Mouse (Mus musculus) kidney, embryonic 14.5 days (tissue): Measurements from ENCODE around the gene Camta2. TPM values are rescaled to one million over a fixed set of nuclear protein-coding genes. Genes with fewer than 3 reads are reported as not detected.

Source experiments
- ATAC-seq: fragments of 200-750 bp; cut with Nextera tagmentation; 2 replicates; pipeline ENCODE4 v1.8.0; 2017; ENCODE audit warnings: moderate number of reproducible peaks, mild to moderate bottlenecking, moderate TSS enrichment, moderate library complexity; ENCODE audit not compliant: low FRiP score, low TSS enrichment
- H3K27ac ChIP-seq: fragments of 300-500 bp; sonication (generic); 2 replicates; pipeline ENCODE4 v1.5.1; 2014; ENCODE audit warnings: low read depth, mild to moderate bottlenecking, low read length, moderate library complexity, mixed read lengths
- H3K27me3 ChIP-seq: fragments of 300-500 bp; sonication (generic); 2 replicates; pipeline ENCODE4 v1.6.1; 2014; ENCODE audit warnings: mild to moderate bottlenecking, low read length; ENCODE audit not compliant: control insufficient read depth, insufficient read depth
- H3K36me3 ChIP-seq: fragments of 300-500 bp; sonication (generic); 2 replicates; pipeline ENCODE4 v1.6.1; 2014; ENCODE audit warnings: low read length, mixed read lengths; ENCODE audit not compliant: control insufficient read depth, insufficient read depth
- H3K4me1 ChIP-seq: fragments of 300-500 bp; sonication (generic); 2 replicates; pipeline ENCODE4 v1.6.1; 2014; ENCODE audit warnings: low read length, mixed read lengths; ENCODE audit not compliant: control insufficient read depth, insufficient read depth
- H3K4me2 ChIP-seq: fragments of 300-500 bp; sonication (generic); replicated peaks from 2 replicates; pipeline ENCODE4 v1.6.1; 2014; ENCODE audit warnings: low read depth, mild to moderate bottlenecking, low read length
- H3K4me3 ChIP-seq: fragments of 300-500 bp; sonication (generic); 2 replicates; pipeline ENCODE4 v1.5.1; 2014; ENCODE audit warnings: mild to moderate bottlenecking, low read length
- H3K9ac ChIP-seq: fragments of 300-500 bp; sonication (generic); 2 replicates; pipeline ENCODE4 v1.6.1; 2014; ENCODE audit warnings: low read depth, mild to moderate bottlenecking, low read length, moderate library complexity
- H3K9me3 ChIP-seq: fragments of 300-500 bp; sonication (generic); 2 replicates; pipeline ENCODE4 v1.6.1; 2016; ENCODE audit warnings: low read length; ENCODE audit not compliant: control insufficient read depth
- WGBS: fragments of 180-500 bp; shearing (Covaris S2); extraction: QIAGEN DNeasy Blood & Tissue Kit; methylation state at CpG from one replicate; pipeline ENCODE4 v1.1.7; 2014; 5-methylcytosine and 5-hydroxymethylcytosine counted together
- microRNA-seq: library from miRNA; unstranded; fragments of <30 nt; microRNA quantifications from one replicate; pipeline ENCODE4, GENCODE M21; 2016
- polyA plus RNA-seq: library from polyadenylated mRNA; unstranded; fragments of >200 nt; fragmentation: Nextera tagmentation; extraction: Ambion mirVana; gene quantifications from 2 replicates; pipeline ENCODE4 v1.2.1, GENCODE M21; 2014

Camta2 gene
- polyA plus RNA-seq, 1 experiment from 2014 or later: 16.1 TPM

DNA sequence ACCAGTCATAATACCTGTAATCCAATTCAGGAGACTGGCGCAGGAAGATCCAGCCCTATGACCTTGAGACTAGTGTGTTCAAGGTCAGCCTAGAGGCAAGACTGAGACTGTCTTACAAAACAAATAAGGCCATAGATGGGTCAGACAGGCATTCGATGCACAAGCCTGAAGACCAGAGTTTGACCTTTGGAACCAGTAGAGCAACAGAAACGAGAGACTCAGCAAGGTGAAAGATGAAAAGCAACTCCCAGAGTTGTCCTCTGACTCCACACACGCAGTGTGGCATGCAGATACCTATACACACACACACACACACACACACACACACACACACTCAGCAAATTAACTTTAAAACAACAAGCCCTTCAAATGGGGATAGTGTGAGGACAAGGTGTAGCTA, 61.0 kb downstream of the Camta2 start:
- no peaks in the 10 kb centered on the region for H3K36me3 ChIP-seq
- H3K27ac ChIP-seq: no peak overlapping the region
- no peak for ATAC-seq
- WGBS: 59% methylated on average over 4 of the region's 4 CpGs
- H3K4me2 ChIP-seq: no peak overlapping the region
- H3K4me3 ChIP-seq: no peak overlapping the region
- H3K9ac ChIP-seq: no peak overlapping the region
- H3K9me3 ChIP-seq: no peaks in the 10 kb centered on the region
- H3K4me1 ChIP-seq: no peaks in the 10 kb centered on the region
- H3K27me3 ChIP-seq: no peaks in the 10 kb centered on the region

DNA sequence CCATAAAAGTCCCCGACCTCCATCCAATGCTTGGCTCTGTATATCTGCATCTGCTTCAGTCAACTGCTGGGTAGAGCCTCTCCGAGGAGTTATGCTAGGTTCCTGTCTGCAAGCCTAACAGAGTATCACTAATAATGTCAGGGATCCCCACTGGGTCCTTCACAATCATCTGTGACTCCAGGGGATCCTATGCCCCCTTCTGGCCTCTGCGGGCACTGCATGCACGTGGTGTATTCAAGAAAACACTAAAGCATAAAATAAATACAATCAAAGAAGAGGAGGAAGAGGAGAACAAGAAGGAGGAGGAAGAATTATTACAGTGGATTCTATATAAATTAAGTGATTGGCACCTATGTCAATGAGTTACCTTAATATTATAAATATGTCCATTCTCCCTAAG, 62.4 kb downstream of the Camta2 start:
- 55% methylated on average over 4 of the region's 4 CpGs for WGBS
- ATAC-seq: no peak
- H3K4me3 ChIP-seq: no peak overlapping the region
- H3K27me3 ChIP-seq: no peaks in the 10 kb centered on the region
- H3K4me2 ChIP-seq: no peak overlapping the region
- H3K36me3 ChIP-seq: no peaks in the 10 kb centered on the region
- no peak overlapping the region for H3K9ac ChIP-seq
- no peak overlapping the region for H3K27ac ChIP-seq
- H3K9me3 ChIP-seq: no peaks in the 10 kb centered on the region
- no peaks in the 10 kb centered on the region for H3K4me1 ChIP-seq

DNA sequence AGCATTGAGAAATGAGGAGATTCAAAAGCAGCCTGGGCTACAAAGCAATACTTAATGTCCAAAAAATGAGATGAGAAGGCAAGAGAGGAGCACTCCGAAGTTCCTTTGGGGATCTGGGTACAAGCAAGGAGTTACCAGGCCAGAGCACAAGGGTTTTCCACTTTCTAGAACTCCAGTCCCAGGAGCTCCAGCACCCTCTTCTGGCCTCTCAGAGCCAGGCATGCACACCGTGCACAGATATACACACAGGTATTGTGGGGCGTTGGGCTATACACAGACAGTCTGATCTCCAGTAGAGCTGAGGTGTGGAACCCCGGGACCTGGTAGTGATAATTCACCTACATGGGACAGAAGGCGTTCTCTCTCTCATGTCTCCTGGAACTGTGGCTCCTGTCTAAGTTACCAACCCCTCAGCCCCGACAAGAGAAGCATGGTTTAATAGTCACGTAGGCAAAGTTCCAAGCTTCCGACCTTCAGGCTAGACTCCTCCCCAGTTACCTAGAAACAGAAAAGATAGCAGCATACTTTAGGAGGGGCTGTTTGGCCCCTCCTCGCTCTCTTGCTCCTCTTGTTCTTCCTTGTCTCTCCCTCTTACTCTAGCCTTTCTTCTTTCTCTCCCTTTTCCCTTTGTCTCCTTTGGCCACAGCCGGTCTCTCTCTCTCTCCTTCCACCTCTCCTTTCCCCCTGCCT, 64.7 kb downstream of the Camta2 start:
- no peaks in the 10 kb centered on the region for H3K36me3 ChIP-seq
- no peak overlapping the region for H3K9ac ChIP-seq
- H3K4me1 ChIP-seq: no peaks in the 10 kb centered on the region
- H3K4me3 ChIP-seq: no peak overlapping the region
- no peak overlapping the region for H3K4me2 ChIP-seq
- no peaks in the 10 kb centered on the region for H3K27me3 ChIP-seq
- ATAC-seq: no peak
- no peak overlapping the region for H3K27ac ChIP-seq
- 85% methylated on average over 10 of the region's 10 CpGs for WGBS
- H3K9me3 ChIP-seq: no peaks in the 10 kb centered on the region

- Histone ChIP-seq H3K27me3 (no peaks in the 10 kb centered on the region), H3K9ac (no peak overlapping the region), H3K9me3 (no peaks in the 10 kb centered on the region), H3K4me1 (no peaks in the 10 kb centered on the region), H3K36me3 (no peaks in the 10 kb centered on the region), H3K4me3 (no peak overlapping the region), H3K27ac (no peak overlapping the region), H3K4me2 (no peak overlapping the region)
- no peak for ATAC-seq
- WGBS: 36% methylated on average over 7 of the region's 7 CpGs
Observed at GRCm38 (mm10) chr11:70621972-70622814, 65.7 kb downstream of the Camta2 start.

Small RNA genes lying within 50 kb of the gene (microRNA-seq; reads per million reads assigned to microRNA genes)
- gene Mir6925: not detected

Other genes with a start within 250 kb of the Camta2 start
- gene Med11, start 236.2 kb downstream of the Camta2 start, polyA plus RNA-seq: 48.7 and 50.0 TPM in 2 replicates
- gene Zmynd15, start 228.7 kb downstream of the Camta2 start, polyA plus RNA-seq: 0.33 and 0.88 TPM in 2 replicates
- 5.2 and 6.0 TPM in 2 replicates for gene Cxcl16, start 228.1 kb downstream of the Camta2 start, polyA plus RNA-seq
- 0.31 and 0.91 TPM in 2 replicates for gene Tm4sf5, start 182.9 kb downstream of the Camta2 start, polyA plus RNA-seq
- 0.41 and 0.57 TPM in 2 replicates for gene Vmo1, start 173.5 kb downstream of the Camta2 start, polyA plus RNA-seq
- gene Gltpd2, start 168.9 kb downstream of the Camta2 start, polyA plus RNA-seq: 0.31 and 0.34 TPM in 2 replicates
- gene Psmb6, start 162.7 kb downstream of the Camta2 start, polyA plus RNA-seq: 823 and 914 TPM in 2 replicates
- gene Gm40193, start 155.2 kb downstream of the Camta2 start, polyA plus RNA-seq: not detected in 2 replicates
- 3.7 and 5.9 TPM in 2 replicates for gene Pld2, start 148.0 kb downstream of the Camta2 start, polyA plus RNA-seq
- gene Mink1, start 125.2 kb downstream of the Camta2 start, polyA plus RNA-seq: 14.7 and 21.0 TPM in 2 replicates
- gene 4930544D05Rik, start 72.3 kb downstream of the Camta2 start, polyA plus RNA-seq: not detected in 2 replicates
- not detected in 2 replicates for gene Chrne, start 68.9 kb downstream of the Camta2 start, polyA plus RNA-seq
- 0.29 and 0.35 TPM in 2 replicates for gene Gp1ba, start 49.0 kb downstream of the Camta2 start, polyA plus RNA-seq
- gene Rnf167, start 40.9 kb downstream of the Camta2 start, polyA plus RNA-seq: 83.0 and 109 TPM in 2 replicates
- gene Slc25a11, start 40.6 kb downstream of the Camta2 start, polyA plus RNA-seq: 153 and 171 TPM in 2 replicates
- gene Pfn1, start 33.5 kb downstream of the Camta2 start, polyA plus RNA-seq: 1,900 and 2,186 TPM in 2 replicates
- 22.4 and 26.8 TPM in 2 replicates for gene Eno3, start 30.9 kb downstream of the Camta2 start, polyA plus RNA-seq
- gene Spag7, start 18.7 kb downstream of the Camta2 start, polyA plus RNA-seq: 177 and 230 TPM in 2 replicates
- gene Inca1, start 12.1 kb upstream of the Camta2 start, polyA plus RNA-seq: 1.3 and 2.1 TPM in 2 replicates
- 10.0 and 15.6 TPM in 2 replicates for gene Kif1c, start 12.4 kb upstream of the Camta2 start, polyA plus RNA-seq
- 3.6 and 6.9 TPM in 2 replicates for gene Zfp3, start 76.1 kb upstream of the Camta2 start, polyA plus RNA-seq
- gene Scimp, start 124.5 kb upstream of the Camta2 start, polyA plus RNA-seq: not detected in 2 replicates
- gene Rabep1, start 156.7 kb upstream of the Camta2 start, polyA plus RNA-seq: 22.6 and 36.9 TPM in 2 replicates